In genomic region chr7:35139880-35140279, GRCm38 (mm10) we compare ENCODE assay signal across 14 mouse cellular contexts.
"Had no signal": no experiment of that assay in that cellular context is flagged by ENCODE, and none has a peak within 500 bp of the region (broad histone marks: within the 10 kb centered on the region; RNA-seq: fewer than 3 reads in every experiment).

No protein-coding gene starts in this region.

- DNase-seq: kidney, postnatal 14 days; lung, adult 2 months; lung, postnatal 4 days; right cerebral cortex, postnatal 14 days; thymus, adult 2 months; thymus, postnatal 25 days had no signal

- ATAC-seq: lung, postnatal 0 days; midbrain, embryonic 13.5 days had no signal

- H3K27me3 ChIP-seq: liver, embryonic 15.5 days; midbrain, embryonic 13.5 days; stomach, embryonic 15.5 days had no signal

- H3K36me3 ChIP-seq: kidney, embryonic 15.5 days; limb, embryonic 13.5 days; liver, embryonic 15.5 days; midbrain, embryonic 13.5 days; stomach, embryonic 15.5 days had no signal

- H3K4me2 ChIP-seq: kidney, embryonic 15.5 days; limb, embryonic 13.5 days; liver, embryonic 11.5 days; liver, embryonic 15.5 days; midbrain, embryonic 13.5 days; stomach, embryonic 15.5 days had no signal

- H3K9me3 ChIP-seq: kidney, embryonic 15.5 days; limb, embryonic 13.5 days; liver, embryonic 15.5 days; midbrain, embryonic 13.5 days; stomach, embryonic 15.5 days had no signal

- H3K27ac ChIP-seq: kidney, embryonic 15.5 days; left cerebral cortex, adult 2 months; limb, embryonic 13.5 days; liver, embryonic 15.5 days; midbrain, embryonic 13.5 days; stomach, embryonic 15.5 days had no signal

- H3K4me3 ChIP-seq: kidney, embryonic 15.5 days; left cerebral cortex, adult 2 months; limb, embryonic 13.5 days; liver, embryonic 15.5 days; midbrain, embryonic 13.5 days; stomach, embryonic 15.5 days had no signal

- H3K9ac ChIP-seq: kidney, embryonic 15.5 days; limb, embryonic 13.5 days; liver, embryonic 15.5 days; midbrain, embryonic 13.5 days; stomach, embryonic 15.5 days had no signal
